Mouse (Mus musculus): ENCODE results near the gene Gm42372. TPM values are rescaled to one million over a fixed set of nuclear protein-coding genes. Genes with fewer than 3 reads are reported as not detected.

The Gm42372 gene
- total RNA-seq, 1 experiment from 2014 or later: 2.1 TPM

Other genes with a start within 250 kb of the Gm42372 start
- gene Ap2s1, start 244.7 kb upstream of the Gm42372 start, total RNA-seq (2021): 130 and 139 TPM in 2 replicates
- 92.7 and 99.0 TPM in 2 replicates for gene Slc1a5, start 201.7 kb upstream of the Gm42372 start, total RNA-seq (2021)
- gene Strn4, start 167.2 kb upstream of the Gm42372 start, total RNA-seq (2021): 73.7 and 116 TPM in 2 replicates
- gene Fkrp, start 166.4 kb upstream of the Gm42372 start, total RNA-seq (2021): 27.5 and 28.2 TPM in 2 replicates
- gene Prkd2, start 140.2 kb upstream of the Gm42372 start, total RNA-seq (2021): 17.5 and 23.9 TPM in 2 replicates
- gene Dact3, start 107.8 kb upstream of the Gm42372 start, total RNA-seq (2021): 1.8 and 2.8 TPM in 2 replicates
- gene Gng8, start 91.3 kb upstream of the Gm42372 start, total RNA-seq (2021): 0.70 TPM in 1 of 2 replicates, not detected in the other
- 1.5 and 1.6 TPM in 2 replicates for gene Ptgir, start 76.6 kb upstream of the Gm42372 start, total RNA-seq (2021)
- gene Calm3, start 59.0 kb upstream of the Gm42372 start, total RNA-seq (2021): 242 and 255 TPM in 2 replicates
- 26.9 and 36.1 TPM in 2 replicates for gene Pnmal2, start 38.4 kb upstream of the Gm42372 start, total RNA-seq (2021)
- gene Pnmal1, start 23.4 kb upstream of the Gm42372 start, total RNA-seq (2021): 4.3 and 5.4 TPM in 2 replicates
- 19.7 and 26.0 TPM in 2 replicates for gene Ccdc8, start 9.6 kb downstream of the Gm42372 start, total RNA-seq (2021)
- 93.6 and 103 TPM in 2 replicates for gene Ppp5c, start 44.8 kb downstream of the Gm42372 start, total RNA-seq (2021)
- 2.1 and 3.5 TPM in 2 replicates for gene Hif3a, start 79.3 kb downstream of the Gm42372 start, total RNA-seq (2021)
- gene Psg16, start 91.0 kb downstream of the Gm42372 start, total RNA-seq (2021): 0.24 and 0.33 TPM in 2 replicates
- not detected in 2 replicates for gene Ceacam3, start 167.2 kb downstream of the Gm42372 start, total RNA-seq (2021)
- gene Psg29, start 220.4 kb downstream of the Gm42372 start, total RNA-seq (2021): not detected in 2 replicates